Mouse (Mus musculus) kidney, embryonic 16.5 days (tissue): Measurements from ENCODE around the gene Masp2. TPM values are rescaled to one million over a fixed set of nuclear protein-coding genes. Genes with fewer than 3 reads are reported as not detected.
A peak's percentile ranks its signal among the peaks of the same experiment; 100 is the strongest.

Experiments
- ATAC-seq: fragments of 200-750 bp; cut with Nextera tagmentation; 2 replicates; pipeline ENCODE4 v1.8.0; 2017; ENCODE audit warnings: moderate TSS enrichment; ENCODE audit not compliant: low FRiP score, low TSS enrichment
- H3K27ac ChIP-seq: fragments of 300-500 bp; sonication (generic); 2 replicates; pipeline ENCODE4 v1.5.1; 2014; ENCODE audit warnings: low read length
- H3K27me3 ChIP-seq: fragments of 300-500 bp; sonication (generic); 2 replicates; pipeline ENCODE4 v1.6.1; 2014; ENCODE audit warnings: low read length, control low read depth, mixed read lengths; ENCODE audit not compliant: insufficient read depth
- H3K36me3 ChIP-seq: fragments of 300-500 bp; sonication (generic); 2 replicates; pipeline ENCODE4 v1.6.1; 2014; ENCODE audit warnings: low read length, control low read depth, mixed read lengths; ENCODE audit not compliant: insufficient read depth
- H3K4me1 ChIP-seq: fragments of 300-500 bp; sonication (generic); 2 replicates; pipeline ENCODE4 v1.6.1; 2014; ENCODE audit warnings: low read length, control low read depth, mixed read lengths; ENCODE audit not compliant: insufficient read depth
- H3K4me2 ChIP-seq: fragments of 300-500 bp; sonication (generic); replicated peaks from 2 replicates; pipeline ENCODE4 v1.6.1; 2014; ENCODE audit warnings: low read depth, low read length
- H3K4me3 ChIP-seq: fragments of 300-500 bp; sonication (generic); 2 replicates; pipeline ENCODE4 v1.5.1; 2014; ENCODE audit warnings: mild to moderate bottlenecking, low read length
- H3K9ac ChIP-seq: fragments of 300-500 bp; sonication (generic); replicated peaks from 2 replicates; pipeline ENCODE4 v1.6.1; 2014; ENCODE audit warnings: low read length
- H3K9me3 ChIP-seq: fragments of 300-500 bp; sonication (generic); 2 replicates; pipeline ENCODE4 v1.6.1; 2016; ENCODE audit warnings: low read length, control low read depth
- WGBS: fragments of 180-500 bp; shearing (Covaris S2); extraction: QIAGEN DNeasy Blood & Tissue Kit; methylation state at CpG from one replicate; pipeline ENCODE4 v1.1.7; 2014; 5-methylcytosine and 5-hydroxymethylcytosine counted together
- polyA plus RNA-seq: library from polyadenylated mRNA; unstranded; fragments of >200 nt; fragmentation: Nextera tagmentation; extraction: Ambion mirVana; gene quantifications from 2 replicates; pipeline ENCODE4 v1.2.1, GENCODE M21; 2015

The Masp2 gene
- polyA plus RNA-seq, 1 experiment from 2014 or later = 0.52 TPM

DNA sequence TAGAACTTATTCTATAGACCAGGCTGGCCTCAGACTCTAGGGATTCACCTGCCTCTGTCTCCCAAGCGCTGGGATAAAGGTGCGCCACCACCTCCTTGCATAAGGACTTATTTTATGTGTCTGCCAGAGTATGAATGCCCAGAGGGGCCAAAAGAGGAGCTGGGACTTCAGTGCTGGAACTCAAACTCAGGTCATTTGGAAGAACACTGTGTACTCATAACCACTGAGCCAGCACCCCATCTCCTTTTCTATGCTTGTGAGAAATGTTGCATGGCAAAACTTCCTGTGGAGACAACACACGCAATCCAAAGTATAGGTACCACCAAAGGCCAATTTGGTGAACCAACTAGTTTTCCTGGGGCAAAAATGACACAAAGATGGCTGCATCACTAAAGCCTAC, 5.6 kb upstream of the Masp2 start:
- Histone ChIP-seq H3K27me3 (no peaks in the 10 kb centered on the region), H3K27ac (no peak overlapping the region), H3K4me3 (no peak overlapping the region), H3K9me3 (peaks cover 9% of the 10 kb centered on the region), H3K9ac (no peak overlapping the region), H3K4me2 (no peak overlapping the region), H3K4me1 (peaks cover 10% of the 10 kb centered on the region), H3K36me3 (peaks cover 62% of the 10 kb centered on the region)
- ATAC-seq = no peak
- 93% methylated on average over 3 of the region's 3 CpGs for WGBS

DNA sequence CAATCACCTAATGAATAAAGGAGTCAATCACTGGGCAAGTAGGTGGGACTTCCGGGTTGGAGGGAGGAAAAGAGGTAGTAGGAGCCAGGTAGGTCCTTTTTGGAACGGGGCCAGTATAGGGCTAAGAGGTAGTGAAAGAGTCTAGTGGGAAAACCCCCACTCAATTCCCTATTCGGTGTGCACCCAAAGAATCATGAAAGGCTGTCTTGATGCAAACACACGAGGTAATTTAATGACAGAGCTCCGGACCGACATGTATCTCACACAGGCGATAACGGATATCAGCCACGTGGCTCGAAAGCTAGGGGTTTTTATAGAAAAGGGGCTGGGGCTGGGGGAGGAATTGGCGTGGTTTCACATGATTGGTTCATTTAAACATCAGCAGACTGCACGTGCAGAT, 3.5 kb upstream of the Masp2 start:
- ATAC-seq = no peak
- no peak overlapping the region for H3K27ac ChIP-seq
- WGBS = 94% methylated on average over 12 of the region's 12 CpGs
- H3K9me3 ChIP-seq = peaks cover 9% of the 10 kb centered on the region
- H3K36me3 ChIP-seq = peaks cover 57% of the 10 kb centered on the region
- no peak overlapping the region for H3K4me3 ChIP-seq
- H3K4me2 ChIP-seq = no peak overlapping the region
- H3K4me1 ChIP-seq = no peaks in the 10 kb centered on the region
- no peak overlapping the region for H3K9ac ChIP-seq
- no peaks in the 10 kb centered on the region for H3K27me3 ChIP-seq

DNA sequence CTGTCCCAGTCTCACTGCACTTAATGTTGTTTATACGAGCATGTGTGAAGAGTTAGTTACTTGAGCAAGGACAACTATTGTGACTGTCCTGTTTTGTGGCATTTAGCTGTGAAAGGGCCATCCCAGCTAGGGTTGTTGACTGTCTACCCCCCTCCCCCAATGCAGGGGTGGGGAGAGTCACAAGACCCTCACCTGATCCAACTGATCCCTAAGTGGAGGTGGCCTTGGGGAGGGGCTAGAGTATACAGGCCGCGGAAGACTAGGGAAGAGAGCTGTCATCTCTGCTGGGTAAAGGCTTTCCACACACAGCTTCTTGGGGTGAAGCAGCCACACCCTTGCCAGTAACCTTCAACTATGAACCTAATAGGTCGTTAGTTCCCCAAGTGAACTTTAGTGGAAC, 2.0 kb upstream of the Masp2 start:
- no peak overlapping the region for H3K9ac ChIP-seq
- H3K27ac ChIP-seq = no peak overlapping the region
- ATAC-seq = no peak
- H3K4me1 ChIP-seq = no peaks in the 10 kb centered on the region
- peaks cover 9% of the 10 kb centered on the region for H3K9me3 ChIP-seq
- H3K4me2 ChIP-seq = no peak overlapping the region
- H3K27me3 ChIP-seq = no peaks in the 10 kb centered on the region
- 88% methylated on average over 4 of the region's 4 CpGs for WGBS
- H3K4me3 ChIP-seq = no peak overlapping the region
- peaks cover 42% of the 10 kb centered on the region for H3K36me3 ChIP-seq

DNA sequence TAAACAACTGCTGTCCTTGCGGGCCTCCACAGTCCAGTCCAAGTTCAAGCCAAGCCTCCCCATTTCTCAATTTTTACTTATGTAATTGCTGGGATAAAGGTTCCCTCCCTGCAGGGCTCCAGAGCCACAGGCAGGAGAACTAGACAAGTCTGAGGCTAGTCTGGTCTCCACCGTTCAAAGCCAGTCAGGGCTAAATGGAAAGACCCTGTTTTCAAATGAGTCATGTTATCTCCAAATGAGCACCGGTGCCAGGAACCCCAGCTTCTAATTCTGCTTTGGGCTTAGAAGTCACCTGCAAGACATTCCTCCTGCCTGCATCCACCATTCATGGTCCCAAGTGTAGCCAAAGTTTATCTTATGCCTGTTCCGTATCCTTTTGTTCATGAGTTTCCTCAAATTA, 483 bp upstream of the Masp2 start:
- Histone ChIP-seq H3K9ac (no peak overlapping the region), H3K27ac (no peak overlapping the region), H3K4me1 (no peaks in the 10 kb centered on the region), H3K4me3 (no peak overlapping the region), H3K36me3 (peaks cover 27% of the 10 kb centered on the region), H3K9me3 (peaks cover 9% of the 10 kb centered on the region), H3K27me3 (no peaks in the 10 kb centered on the region), H3K4me2 (no peak overlapping the region)
- no peak for ATAC-seq
- WGBS = 74% methylated on average over 4 of the region's 4 CpGs

DNA sequence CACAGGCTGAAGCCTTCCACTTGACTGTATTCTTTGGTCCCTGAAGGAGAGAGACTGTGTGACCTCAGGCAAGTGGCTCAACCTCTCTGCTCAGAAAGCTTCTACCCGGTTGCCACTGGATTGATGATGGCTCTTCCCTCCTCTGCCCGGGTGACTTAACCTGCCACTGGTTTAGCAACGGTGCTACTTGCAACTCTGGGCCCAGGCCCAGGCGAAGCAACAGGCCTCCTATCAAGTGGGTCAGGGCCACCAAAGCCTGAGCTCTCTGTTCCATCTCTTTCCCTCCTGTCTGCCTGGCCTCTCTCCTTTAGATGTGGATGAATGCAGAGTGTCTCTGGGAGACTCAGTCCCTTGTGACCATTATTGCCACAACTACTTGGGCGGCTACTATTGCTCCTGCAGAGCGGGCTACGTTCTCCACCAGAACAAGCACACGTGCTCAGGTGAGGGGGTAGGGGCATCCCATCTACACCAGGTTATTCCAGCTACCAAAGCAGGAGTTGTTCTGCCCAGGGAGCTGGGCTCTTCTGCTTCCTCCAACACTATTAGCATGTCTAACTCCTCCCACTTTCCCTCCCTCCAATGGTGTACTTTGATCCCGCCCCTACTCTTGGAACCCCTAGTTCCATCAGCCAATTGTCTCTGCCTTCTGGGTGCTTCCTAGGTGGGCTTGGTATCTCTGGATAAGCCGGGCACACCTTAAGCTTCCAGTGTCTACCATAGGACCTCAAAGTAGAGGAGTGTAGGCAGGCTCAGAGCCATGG, 1.2 kb downstream of the Masp2 start:
- no peaks in the 10 kb centered on the region for H3K27me3 ChIP-seq
- H3K4me3 ChIP-seq = no peak overlapping the region
- H3K4me2 ChIP-seq = no peak overlapping the region
- peaks cover 4% of the 10 kb centered on the region; the same call in 1 of the 2 replicates for H3K4me1 ChIP-seq
- 68% methylated on average over 10 of the region's 10 CpGs for WGBS
- H3K9me3 ChIP-seq = peaks cover 7% of the 10 kb centered on the region
- no peak overlapping the region for H3K9ac ChIP-seq
- H3K27ac ChIP-seq = no peak overlapping the region
- no peak for ATAC-seq
- H3K36me3 ChIP-seq = peaks cover 11% of the 10 kb centered on the region

DNA sequence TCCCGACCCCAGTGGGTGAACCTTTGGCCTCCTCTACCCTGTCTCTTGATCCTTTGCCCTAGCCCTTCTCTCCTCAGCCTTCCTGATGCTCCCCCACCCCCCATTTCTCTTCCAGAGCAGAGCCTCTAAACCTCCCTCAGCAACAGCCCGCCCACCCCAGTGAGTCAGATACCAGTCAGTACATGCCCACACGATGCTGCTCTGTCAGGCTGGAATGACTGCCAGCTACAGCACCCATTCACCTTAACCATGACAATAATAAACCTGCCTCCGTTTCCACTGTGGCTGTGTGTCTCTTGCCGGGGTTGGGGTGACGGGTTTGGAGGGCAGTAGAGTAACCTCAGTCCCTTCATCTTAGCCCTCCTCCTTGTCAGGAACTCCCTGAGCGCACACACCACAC, 1.8 kb downstream of the Masp2 start:
- H3K27me3 ChIP-seq = no peaks in the 10 kb centered on the region
- no peak overlapping the region for H3K27ac ChIP-seq
- ATAC-seq = no peak
- peaks cover 8% of the 10 kb centered on the region; the same call in 1 of the 2 replicates for H3K4me1 ChIP-seq
- 0 out of 2 replicates have a peak, but pooled peaks cover 3% of the 10 kb centered on the region for H3K9me3 ChIP-seq
- peaks cover 6% of the 10 kb centered on the region; the same call in 1 of the 2 replicates for H3K36me3 ChIP-seq
- 74% methylated on average over 7 of the region's 7 CpGs for WGBS
- no peak overlapping the region for H3K4me3 ChIP-seq
- no peak overlapping the region for H3K9ac ChIP-seq
- H3K4me2 ChIP-seq = no peak overlapping the region

DNA sequence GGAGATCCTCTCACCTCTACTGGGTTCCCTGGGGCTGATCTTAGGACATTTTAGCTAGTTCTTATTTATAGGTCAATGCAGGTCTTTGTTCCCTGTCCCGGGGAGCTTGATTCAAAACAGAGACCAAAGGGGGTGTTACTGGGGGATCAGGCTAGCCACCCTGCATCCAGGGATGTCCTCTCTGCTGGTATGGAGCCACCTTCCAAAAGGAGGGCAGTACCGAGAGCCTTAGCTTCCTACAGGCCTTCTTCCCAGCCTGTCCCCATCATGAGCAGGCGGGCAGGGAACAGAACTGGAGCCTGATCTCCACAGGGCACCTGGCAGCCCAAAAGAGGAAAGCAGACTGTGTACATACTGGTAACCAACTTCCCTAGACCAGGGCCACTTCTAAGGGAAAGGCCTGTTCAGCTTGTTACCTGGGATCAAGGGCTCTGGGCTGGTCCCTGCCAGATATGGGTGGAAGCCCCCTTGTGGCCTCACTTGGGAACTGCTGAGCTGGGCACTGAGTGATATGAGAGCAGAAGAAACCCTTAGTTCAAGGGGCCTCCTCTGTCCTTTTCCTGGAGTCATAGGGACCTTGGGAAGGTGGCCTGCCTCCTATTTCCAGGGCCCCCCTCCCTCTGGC, 2.3 kb downstream of the Masp2 start:
- Histone ChIP-seq H3K27me3 (no peaks in the 10 kb centered on the region), H3K9me3 (no peaks in the 10 kb centered on the region), H3K27ac (no peak overlapping the region), H3K9ac (no peak overlapping the region), H3K36me3 (0 out of 2 replicates have a peak, but pooled peaks cover 1% of the 10 kb centered on the region), H3K4me1 (peaks cover 8% of the 10 kb centered on the region; the same call in 1 of the 2 replicates), H3K4me2 (no peak overlapping the region), H3K4me3 (no peak overlapping the region)
- WGBS = 90% methylated on average over 3 of the region's 3 CpGs
- ATAC-seq = 0 out of 2 replicates have a peak, but pooled peaks have one; percentile 20

DNA sequence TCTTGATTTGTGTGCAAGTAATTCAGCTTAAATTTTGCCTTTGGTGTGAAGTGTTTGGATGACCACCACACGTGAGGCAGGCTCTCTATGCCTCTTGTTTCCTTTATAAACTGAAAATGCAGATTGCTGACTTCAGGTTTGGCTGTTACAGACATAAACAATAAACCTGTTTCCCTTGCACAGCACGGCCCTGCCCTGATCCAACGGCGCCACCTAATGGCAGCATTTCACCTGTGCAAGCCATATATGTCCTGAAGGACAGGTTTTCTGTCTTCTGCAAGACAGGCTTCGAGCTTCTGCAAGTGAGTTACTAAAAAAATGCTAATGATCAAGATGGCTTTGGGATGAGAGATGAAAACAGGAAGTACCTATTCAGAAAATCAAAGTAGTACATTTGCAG, 5.4 kb downstream of the Masp2 start:
- Histone ChIP-seq H3K27ac (no peak overlapping the region), H3K36me3 (peaks cover 11% of the 10 kb centered on the region), H3K9ac (no peak overlapping the region), H3K4me1 (peaks cover 8% of the 10 kb centered on the region; the same call in 1 of the 2 replicates), H3K27me3 (no peaks in the 10 kb centered on the region), H3K4me2 (no peak overlapping the region), H3K9me3 (no peaks in the 10 kb centered on the region), H3K4me3 (no peak overlapping the region)
- ATAC-seq = no peak
- 20% methylated on average over 5 of the region's 5 CpGs for WGBS

DNA sequence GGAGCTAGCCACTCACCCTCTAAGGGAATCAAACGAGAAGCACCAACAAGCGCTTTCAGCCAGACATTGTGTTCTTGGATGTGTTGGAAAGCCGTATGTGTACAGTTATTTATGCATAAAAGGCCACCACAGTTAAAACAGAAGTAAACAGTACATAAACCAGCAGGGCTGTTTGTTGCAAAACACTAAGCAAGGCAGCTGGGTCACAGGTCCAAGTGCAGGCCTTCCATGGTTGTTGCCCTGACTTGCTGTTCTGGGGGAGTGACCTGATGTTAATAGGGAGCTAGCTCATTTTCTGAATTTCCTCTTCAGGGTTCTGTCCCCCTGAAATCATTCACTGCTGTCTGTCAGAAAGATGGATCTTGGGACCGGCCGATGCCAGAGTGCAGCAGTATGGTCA, 7.5 kb downstream of the Masp2 start:
- Histone ChIP-seq H3K9ac (no peak overlapping the region), H3K4me3 (no peak overlapping the region), H3K27ac (peak overlapping the region; percentile 61), H3K4me1 (peaks cover 12% of the 10 kb centered on the region; the same call in 1 of the 2 replicates), H3K27me3 (no peaks in the 10 kb centered on the region), H3K4me2 (no peak overlapping the region), H3K9me3 (no peaks in the 10 kb centered on the region), H3K36me3 (peaks cover 26% of the 10 kb centered on the region)
- WGBS = 75% methylated on average over 5 of the region's 5 CpGs
- no peak for ATAC-seq
